Mouse (Mus musculus): ENCODE measurements around the gene Lgr6. TPM values are rescaled to one million over a fixed set of nuclear protein-coding genes. Genes with fewer than 3 reads are reported as not detected.

Lgr6 gene
- total RNA-seq, 2 experiments from 2014 or later = 11.5 to 16.9 TPM

DNA sequence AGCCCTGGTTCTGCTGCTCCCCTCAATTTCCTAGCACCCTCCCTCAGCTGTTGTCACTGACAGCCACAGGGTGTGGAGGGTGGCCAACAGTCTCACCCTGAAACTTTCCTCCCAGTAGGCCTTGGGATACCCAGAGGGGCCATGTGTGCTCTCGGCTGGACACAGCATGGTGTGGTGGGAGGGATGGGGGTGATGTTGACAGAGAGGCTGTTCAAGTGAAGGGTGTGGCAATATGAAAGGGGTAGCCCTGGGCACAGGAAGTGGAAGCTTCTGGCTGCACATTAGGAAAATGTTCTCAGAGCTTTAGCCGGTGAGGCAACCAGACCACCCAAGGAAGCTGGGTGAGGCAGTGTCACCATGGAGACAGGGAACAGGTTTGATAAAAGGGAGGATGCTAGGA, 26.1 kb downstream of the Lgr6 start:
- no peak for DNase-seq

DNA sequence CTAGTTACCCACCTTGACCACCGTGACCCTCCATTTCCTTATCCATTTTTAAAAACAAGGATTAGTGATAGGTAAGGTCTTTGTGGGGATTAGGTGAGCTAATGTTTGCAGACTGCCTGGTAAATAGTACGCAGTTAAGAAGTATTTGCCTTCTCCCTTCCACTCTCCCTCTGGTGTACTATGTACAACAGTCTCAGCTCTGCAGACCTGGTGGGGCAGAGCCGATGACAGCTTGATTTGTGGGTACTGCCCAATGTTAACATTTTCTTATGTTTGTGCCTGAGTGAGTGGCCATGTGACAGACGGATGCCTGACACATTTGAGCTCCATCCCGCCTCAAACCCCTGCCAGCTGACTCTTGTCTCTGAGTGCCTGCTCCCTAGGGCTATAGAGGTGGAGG, 28.6 kb downstream of the Lgr6 start:
- no peak for DNase-seq

DNA sequence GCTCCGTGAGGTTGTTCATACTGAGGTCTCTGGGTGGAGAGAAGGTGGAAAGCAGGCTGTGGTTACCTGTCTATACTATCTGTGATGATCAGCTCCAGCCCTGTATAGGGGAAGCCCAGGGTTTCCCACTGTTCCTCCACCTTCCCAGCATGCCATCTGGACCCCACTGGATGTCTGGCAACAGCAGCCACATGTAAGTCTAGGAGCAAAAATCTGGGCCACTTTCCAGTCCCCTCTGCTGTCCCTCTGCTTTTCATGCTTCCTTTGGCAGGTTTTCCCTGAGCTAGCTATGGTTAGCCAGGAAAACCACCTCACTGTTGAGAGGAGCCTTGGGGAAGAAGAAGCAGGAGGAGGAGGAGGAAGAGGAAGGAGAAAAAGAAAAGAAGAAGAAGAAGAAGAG, 29.8 kb downstream of the Lgr6 start:
- no peak for DNase-seq

DNA sequence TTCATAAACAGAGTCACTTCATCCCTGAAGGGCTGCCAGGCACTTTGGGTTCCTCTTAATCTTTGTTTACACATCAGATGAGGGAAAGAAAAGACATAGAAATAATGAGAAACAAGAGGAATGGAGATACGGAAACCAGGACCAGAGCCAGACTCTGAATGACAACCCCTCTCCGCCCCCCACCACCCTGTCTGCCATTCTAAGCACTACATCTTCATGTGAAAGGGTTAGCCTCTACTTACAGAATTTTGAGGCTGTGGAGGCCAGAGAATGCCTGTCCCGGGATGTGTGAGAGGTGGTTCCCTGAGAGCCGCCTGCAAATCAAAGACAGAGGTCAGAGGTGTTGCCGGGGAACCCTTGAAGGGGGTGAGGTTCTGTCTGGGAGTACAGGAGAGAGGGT, 32.4 kb downstream of the Lgr6 start:
- no peak for DNase-seq

DNA sequence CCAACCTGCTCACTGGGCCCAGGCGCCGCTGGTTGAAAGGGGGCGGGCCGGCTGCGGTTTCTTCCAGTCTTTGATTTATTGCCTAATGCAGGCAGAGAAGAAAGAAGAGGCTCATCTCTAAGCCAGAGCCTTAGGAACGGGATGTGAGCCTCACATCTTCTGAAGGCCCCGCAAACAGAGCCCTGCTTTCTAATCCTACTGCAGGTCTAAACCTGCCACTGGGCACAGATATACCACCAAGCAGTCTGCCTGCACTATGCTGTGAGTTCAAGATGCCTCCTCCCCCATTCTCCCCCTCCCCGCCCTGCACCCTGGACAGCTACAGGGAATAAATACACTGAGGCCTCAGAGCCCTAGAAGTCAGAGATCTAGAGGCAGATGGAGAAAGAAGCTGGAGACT, 35.2 kb downstream of the Lgr6 start:
- no peak for DNase-seq

DNA sequence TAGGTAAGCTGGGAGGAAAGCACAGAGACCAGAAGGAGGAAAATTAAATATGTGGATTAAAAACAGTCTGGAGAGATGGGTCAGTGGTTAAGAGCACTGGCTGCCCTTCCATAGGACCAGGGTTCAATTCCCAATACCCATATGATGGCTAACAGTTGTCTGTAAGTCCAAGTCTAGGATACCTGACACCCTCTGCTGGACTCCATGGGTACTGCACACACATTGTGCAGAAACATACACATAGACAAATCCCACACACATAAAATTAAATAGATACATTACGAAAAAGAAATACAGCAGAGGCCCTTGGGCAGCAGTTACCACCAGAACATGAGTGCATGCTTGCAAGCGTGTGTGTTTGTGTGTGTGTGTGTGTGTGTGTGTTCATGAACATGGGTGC, 40.6 kb downstream of the Lgr6 start:
- no peak for DNase-seq

DNA sequence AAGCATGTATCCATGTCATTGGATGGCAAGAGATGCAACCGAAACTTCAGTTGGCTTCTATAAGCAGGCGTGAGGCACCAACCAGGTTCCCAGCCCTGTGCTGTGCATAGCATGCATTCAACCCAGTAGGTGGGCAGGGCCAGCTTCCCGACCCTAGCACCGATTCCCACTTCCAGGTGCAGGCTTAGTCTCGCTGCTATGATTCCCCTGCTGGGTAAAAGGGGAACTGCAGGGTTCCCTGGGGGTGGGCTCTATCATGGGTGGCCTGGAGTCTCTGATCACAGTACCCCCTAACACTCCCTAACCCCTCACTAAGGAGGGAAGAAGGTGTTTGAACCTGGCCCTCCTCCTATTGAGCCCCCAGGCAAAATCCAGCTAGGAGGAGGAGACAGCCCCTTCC, 42.1 kb downstream of the Lgr6 start:
- DNase-seq = no peak

DNA sequence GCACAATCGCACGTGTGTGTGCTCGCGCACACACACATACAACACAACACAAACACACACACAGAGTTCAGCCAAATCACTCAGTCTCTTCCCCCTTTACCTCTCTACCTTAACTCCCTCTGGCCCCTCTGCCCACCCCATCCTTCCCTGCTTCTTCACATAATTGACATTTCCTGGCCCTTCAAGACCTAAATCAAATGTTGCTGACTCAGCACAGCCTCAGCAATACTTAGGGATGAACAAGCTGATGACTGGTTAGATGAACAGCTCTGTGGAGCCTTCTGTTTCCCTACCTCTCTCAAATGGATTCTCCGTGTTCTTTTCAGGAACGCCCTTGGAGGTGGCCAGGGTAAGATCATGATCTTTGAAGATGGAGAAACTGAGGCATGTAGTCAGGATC, 43.8 kb downstream of the Lgr6 start:
- no peak for DNase-seq

DNA sequence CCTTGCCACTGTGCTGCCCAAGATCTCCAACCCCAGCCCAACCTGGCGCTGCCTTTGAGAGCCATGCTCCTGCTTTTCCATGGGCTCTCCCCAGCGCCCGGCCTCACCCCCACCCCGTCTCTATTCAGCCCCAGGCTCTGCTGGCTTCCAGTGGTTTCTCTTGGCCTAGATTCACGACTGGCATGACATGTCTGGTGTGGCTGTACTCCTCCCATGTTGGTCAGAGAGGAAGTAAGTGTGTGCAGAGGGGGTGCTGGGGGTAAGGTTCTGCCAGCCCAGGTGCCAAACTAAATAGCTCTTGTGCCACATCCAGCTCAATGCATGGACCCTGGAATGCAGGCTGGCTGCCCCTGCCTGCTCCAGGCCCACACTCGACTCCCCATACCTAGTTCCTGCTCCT, 44.9 kb downstream of the Lgr6 start:
- DNase-seq = no peak

DNA sequence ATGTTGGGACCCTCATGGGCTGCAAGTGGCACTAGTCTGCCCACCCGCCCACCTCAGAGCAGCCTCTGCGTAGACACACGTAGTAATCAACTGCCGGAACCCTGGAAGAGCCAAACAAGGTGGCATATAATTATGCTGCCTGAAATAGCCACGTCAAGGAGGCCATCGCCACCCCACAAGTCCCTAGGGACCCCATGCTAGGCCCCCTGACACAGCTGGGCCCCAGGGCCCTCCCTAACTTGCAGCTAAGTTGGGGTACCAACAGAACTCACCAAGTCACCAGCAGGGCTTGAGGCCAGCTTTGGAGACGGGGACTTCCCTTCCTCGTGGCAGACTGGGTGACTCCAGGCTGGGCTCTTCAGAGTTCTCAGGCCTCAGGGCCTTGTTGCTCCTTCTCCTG, 48.2 kb downstream of the Lgr6 start:
- no peak for DNase-seq

DNA sequence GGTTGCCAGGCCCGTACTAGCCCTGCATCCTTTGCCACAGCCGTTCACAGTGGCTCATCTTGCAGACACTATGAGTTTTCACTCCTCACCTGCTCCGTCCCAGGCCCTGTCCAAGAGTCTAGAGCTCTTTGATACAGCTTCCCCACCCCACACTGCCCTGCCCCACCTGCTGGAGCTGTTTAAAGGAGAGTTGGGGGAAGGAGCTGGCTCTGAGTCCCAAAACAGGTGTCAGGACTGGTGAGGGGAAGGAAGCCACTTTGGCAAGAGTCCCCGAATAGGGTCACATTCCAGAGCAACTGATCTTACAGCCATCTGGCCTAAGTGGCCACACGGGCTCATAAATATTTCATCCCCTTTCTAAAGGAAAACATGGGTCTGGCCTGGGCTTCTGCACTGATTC, 51.0 kb downstream of the Lgr6 start:
- no peak for DNase-seq

DNA sequence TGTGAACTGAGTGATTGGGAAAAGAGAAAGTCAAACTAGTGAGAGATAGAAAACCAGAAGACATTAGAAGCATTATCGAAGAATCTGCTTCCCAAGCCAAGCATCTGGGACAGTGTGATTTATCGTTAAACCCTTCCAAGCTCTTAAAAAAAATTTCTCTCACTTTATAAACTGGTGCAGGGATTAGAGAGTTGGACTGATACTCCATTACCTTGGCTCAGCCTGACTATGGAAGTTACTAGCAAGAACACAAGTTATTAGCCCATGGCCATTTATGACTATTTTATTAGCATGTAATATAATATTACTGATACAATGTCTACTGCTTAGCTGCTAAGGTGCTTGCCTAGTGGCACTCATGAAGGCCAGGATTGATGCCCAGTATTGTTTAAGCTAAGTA, 60.6 kb downstream of the Lgr6 start:
- DNase-seq = no peak

DNA sequence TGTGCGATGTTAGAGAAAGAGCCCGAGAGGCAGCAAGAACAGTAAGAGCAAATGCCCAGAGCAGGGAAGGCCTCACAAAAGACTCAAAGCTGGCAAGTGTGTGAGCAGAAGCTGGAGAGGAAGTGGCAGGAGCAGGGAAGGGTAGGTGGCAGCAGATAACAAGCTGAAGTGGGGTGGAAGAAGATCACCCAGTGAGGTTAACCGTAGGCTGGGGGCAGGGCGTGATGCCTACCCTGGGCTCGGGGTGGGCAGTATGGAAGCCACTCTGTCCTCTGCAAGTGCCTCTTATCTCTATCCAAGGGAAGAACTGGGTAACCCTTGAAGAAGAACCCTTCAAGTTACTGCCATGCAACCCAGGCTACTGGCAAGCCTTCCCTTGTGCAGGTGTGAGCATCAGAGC, 68.8 kb downstream of the Lgr6 start:
- no peak for DNase-seq

DNA sequence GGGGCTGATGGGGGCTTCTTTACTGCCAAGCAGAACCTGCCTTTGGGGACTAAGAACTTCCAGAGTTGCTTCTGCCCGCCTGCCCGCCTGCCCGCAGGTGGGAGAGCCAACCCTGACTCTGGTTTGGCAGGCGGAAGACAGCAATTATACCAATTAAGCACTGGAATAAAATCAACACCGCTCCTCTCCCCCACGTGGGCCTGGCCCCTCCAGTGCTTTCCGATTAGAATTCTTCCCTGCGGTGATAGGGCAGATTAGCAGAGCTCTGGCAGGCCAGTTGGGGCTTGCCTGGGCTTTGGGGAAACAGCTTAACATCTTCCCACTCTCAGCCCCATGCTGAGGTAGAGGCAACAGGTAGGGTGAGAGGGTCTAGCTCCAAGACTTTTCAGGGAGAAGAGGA, 72.4 kb downstream of the Lgr6 start:
- no peak for DNase-seq

DNA sequence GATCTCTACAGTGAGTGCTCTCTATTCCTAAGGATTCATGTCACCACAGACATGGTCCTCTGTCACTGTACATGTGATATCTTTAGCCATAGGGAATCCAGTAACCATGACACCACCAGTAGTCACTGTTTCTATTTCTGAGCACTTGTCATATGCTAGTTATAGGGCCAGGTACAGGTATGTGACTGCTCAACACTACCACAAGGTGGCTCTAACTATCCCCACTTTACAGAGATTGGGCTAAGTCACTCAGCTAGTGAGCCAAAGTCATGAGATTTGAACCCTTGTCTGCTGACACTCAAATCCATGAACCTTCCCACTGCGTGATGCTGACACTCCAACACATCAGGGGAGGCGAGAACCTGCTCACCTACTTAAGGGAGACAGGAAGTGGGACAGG, 75.0 kb downstream of the Lgr6 start:
- no peak for DNase-seq

DNA sequence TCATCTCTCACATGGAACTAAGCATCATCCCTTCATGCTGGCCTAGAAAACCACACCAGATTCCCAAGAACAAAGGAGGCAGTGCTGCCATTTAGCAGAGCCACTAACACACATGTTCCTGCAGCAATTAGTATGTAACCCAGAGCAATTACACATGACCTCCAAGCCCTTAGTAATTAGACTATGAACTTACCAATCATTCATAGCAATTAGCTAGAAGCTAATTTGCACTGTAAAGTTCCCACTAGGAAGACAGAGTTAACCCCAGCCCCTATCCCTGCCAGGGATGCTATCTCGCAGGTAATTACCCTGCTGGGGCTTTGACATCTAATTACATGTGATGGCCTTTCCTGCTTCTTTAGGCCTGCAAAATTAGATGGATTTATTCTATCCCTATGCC, 78.8 kb downstream of the Lgr6 start:
- DNase-seq = no peak

DNA sequence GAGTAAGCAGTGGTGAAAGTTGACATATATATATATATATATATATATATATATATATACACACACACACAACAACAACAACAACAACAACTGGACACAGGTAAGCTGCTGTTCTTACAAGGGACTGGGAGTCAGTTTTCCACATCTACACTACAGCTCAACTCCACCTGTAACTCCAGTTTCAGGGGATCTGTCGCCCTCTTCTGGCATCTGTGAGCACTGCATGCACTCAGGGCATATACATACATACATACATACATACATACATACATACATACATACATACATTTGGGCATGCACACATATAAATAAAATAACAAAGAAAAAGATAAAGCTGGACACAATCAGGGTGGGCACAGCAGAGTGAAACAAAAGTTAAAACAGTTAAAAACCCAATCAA, 81.5 kb downstream of the Lgr6 start:
- no peak for DNase-seq

DNA sequence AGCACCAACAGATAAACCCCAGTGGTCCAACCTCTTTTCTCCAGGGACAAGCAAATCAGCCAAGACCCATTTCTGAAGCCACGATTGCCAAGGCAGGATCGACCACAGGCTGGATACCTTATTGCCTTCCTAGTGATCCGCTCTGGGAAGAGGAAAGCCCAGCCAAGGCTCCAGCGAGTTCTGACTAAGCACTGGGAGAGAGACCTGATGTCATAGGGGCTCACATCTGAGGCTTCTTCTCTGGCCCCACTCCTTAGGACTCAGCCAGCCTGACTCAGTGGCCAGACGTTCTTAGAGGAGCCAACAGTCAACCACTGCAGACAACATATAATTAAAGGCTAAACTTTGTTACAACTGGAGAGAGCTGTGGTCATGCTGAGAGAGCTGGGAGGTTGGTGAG, 83.1 kb downstream of the Lgr6 start:
- DNase-seq = no peak

DNA sequence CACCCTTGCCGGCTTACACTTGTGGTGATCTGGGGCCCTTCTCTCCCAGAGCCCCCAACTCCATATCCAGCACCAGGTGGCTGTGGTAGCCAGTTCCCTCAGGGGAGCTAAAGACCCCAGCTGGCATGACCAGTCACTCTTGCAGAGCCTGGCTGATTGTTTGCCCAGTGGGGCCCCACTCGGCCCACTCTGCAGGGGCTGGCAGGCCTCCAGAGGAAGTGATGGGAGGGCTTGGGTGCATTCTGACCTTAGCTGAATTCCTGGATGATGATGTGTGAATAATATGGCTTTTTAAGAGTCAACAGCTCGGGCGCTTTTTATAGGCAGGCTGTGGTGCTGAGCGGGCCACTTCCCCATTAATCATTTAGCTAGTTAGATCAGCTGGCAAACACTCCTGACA, 84.1 kb downstream of the Lgr6 start:
- no peak for DNase-seq

DNA sequence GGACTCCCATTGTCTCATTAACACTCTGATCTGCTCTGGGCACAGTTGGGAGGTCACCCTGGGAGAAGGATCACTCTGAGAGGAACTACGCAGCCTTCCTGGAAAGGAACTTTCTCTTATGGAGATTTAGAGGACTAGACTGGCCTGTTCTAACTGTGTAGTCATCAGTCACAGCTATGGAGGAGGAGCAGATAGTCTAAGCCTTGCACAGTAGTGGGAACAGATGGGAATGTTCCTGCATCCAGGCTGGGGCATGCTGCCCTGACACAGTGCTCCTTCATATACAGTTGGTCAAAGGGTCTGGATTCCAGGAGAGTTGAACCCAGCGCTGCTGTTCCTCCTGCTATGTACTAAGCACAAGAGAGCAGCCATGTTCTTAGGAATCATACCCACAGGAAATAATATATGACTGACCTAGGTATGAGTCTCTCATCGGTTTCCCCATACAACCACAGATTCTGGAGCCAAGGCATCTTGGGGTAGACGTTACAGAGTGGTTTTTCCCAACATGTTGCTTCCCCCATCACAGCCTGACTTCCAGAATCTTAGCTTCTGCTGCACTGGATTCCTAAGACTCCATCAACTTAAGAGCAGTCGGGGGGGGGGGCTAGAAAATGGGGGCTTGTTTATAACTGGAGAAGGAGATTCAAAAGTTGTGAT, 84.7 kb downstream of the Lgr6 start:
- no peak for DNase-seq

DNA sequence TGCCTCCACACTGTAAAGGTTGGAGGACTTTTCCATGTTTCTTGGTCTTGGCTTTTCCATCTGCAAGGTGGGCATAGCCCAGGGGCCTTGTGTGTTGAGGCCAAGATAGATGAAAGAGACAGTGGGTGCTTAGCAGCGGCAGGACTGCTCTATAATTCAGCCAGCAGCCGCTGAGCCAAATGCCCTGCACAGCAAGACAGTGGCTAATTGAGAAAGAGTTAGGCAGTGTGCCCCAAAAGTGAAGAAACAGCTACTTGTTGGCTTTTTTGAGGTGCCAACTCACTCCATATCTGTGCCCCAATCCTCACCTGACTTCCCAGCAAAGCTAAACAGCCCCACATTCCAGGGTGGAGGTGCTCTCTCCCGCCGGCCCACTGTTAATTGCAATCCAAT, 85.3 kb downstream of the Lgr6 start:
- DNase-seq = no peak

DNA sequence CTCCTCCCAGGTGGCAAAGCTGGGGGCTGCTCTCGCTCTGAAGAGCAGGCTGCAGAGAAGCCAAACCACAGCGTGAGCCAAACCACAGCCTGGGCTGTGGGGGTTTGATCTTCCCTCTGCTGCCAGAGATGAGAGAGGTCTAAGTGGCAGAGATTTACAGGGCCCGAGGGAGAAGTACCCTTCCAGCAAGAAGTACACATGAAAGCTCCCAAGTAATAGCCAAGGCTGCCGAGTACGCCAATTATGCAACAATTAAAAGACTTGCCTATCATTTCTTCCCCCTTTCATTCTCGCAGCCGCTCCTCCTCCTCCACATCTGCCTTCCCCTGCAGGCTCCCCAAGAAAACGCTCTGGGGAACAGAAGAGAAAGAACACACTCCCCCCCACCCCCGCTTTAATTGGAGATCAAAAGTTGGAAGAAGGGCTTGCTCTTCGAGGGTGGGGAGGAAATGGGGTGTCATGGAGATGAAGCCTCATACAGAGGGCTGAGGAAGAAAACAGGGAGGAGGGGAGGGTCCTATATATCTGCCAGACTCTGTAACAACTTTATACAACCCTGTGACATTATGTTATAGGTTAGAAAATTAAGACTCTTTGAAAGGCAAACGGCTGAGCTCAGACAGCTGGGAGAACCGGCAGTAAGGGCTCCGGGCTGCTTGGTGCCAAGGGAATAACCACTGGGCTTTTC, 85.8 kb downstream of the Lgr6 start:
- no peak for DNase-seq

DNA sequence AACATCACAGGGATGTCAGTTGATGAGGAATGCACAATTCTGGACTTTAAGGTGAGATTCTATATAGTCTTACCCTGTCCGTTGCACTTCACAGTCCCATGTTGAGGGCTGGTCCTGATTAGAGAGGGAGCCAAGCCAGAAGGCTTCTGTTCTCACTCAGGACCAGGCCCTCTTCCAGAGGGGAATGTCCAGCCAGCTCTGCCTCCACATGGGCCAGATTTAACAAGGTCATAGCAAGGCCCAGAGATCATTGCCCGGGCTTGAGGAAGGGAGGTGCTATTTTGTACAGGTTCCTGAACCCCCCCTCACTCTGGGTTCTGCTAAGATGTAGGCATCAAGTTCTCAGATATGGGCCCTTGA, 87.4 kb downstream of the Lgr6 start:
- peak; percentile 62 to 77 for DNase-seq

DNA sequence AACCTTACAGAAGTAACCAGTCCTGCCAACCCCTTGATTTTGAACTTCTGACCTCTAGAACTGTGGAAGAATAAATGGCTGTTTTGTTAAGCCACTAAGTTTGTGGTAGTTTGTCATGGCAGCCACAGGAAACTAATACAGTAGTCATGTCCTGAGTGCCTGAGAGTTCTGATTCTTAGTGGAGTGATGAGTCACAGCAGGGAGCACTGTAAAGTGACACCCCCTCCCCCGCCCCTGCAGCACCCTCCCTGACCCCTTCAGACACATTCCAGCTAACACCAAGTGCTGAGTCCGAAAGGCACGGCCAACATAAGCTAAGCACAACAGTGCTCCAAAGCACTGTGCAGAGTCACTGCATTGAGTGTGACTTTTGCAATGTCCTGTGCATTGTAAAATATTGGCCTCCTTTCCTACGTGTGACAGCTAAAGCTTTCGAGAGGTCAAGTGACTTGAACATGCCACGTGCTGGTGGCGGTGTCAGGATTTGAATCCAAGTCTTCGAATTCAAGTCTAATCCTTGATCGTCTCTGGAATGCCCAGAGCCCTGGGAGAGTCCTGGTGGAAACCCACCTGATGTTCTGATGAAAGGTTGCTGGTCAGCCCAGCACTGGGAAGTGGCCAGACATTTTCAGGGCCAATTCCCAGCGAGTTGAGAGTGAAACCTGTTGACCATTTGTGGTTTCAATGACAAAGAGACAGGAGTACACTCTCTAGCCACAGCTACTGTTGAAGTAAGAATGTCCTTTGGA, 88.0 kb downstream of the Lgr6 start:
- peak in 1 of 2 experiments; percentile 17 for DNase-seq

Data from heart, adult 18-20 months (tissue).